Mouse (Mus musculus) neural tube, embryonic 14.5 days (tissue): ENCODE measurements at regions not wholly inside any gene's neighbourhood (a gene's known extent, or its start where the extent isn't known, plus 50 kb on each side); places are given as distances from the start of the nearest gene placed in this dataset.
A peak's percentile ranks its signal among the peaks of the same experiment; 100 is the strongest.

Experiments used
- ATAC-seq: fragments of 200-750 bp; cut with Nextera tagmentation; 2 replicates; pipeline ENCODE4 v1.8.0; 2017; ENCODE audit warnings: low read depth, mild to moderate bottlenecking, moderate TSS enrichment, moderate library complexity
- H3K27ac ChIP-seq: fragments of 300-500 bp; sonication (generic); 2 replicates; pipeline ENCODE4 v1.5.1; 2014; ENCODE audit warnings: low read depth, mild to moderate bottlenecking, control low read depth, low read length, moderate library complexity, mixed read lengths
- H3K27me3 ChIP-seq: fragments of 300-500 bp; sonication (generic); 2 replicates; pipeline ENCODE4 v1.6.1; 2014; ENCODE audit warnings: low read length; ENCODE audit not compliant: control insufficient read depth, insufficient read depth
- H3K36me3 ChIP-seq: fragments of 300-500 bp; sonication (generic); 2 replicates; pipeline ENCODE4 v1.6.1; 2014; ENCODE audit warnings: low read length, mixed read lengths; ENCODE audit not compliant: control insufficient read depth, insufficient read depth
- H3K4me1 ChIP-seq: fragments of 300-500 bp; sonication (generic); 2 replicates; pipeline ENCODE4 v1.6.1; 2014; ENCODE audit warnings: low read length; ENCODE audit not compliant: control insufficient read depth, insufficient read depth
- H3K4me2 ChIP-seq: fragments of 300-500 bp; sonication (generic); 2 replicates; pipeline ENCODE4 v1.6.1; 2014; ENCODE audit warnings: mild to moderate bottlenecking, low read depth, low read length, control low read depth
- H3K4me3 ChIP-seq: fragments of 300-500 bp; sonication (generic); 2 replicates; pipeline ENCODE4 v1.5.1; 2014; ENCODE audit warnings: low read depth, low read length, control low read depth, mixed read lengths
- H3K9ac ChIP-seq: fragments of 300-500 bp; sonication (generic); replicated peaks from 2 replicates; pipeline ENCODE4 v1.6.1; 2014; ENCODE audit warnings: low read depth, mild to moderate bottlenecking, control low read depth, low read length, mixed read lengths
- H3K9me3 ChIP-seq: fragments of 300-500 bp; sonication (generic); 2 replicates; pipeline ENCODE4 v1.6.1; 2016; ENCODE audit warnings: low read length; ENCODE audit not compliant: control insufficient read depth
- WGBS: fragments of 180-500 bp; shearing (Covaris S2); extraction: QIAGEN DNeasy Blood & Tissue Kit; methylation state at CpG from one replicate; pipeline ENCODE4 v1.1.7; 2014; 5-methylcytosine and 5-hydroxymethylcytosine counted together

DNA sequence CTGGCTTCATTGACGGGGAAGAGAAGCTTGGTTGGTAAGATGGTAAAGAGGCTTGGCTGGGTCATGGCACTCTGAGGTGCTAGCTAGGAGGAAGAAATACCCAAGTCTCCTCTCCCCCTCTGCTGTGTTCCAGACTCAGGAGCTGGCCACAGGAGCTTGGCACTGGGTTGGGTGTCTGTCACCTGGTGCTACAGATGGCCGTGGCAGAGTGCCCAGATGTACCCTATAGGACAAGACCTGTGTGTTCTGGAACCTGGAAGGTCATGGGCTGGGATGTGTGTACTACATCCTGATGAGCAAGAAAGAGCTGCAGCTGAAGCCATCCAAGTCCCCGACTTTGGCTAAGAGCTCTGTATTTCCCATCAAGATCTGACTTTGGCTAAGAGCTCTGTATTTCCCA lies 72.4 kb downstream of the Nupl2 start:
- 91% methylated on average over 3 of the region's 3 CpGs for WGBS
- Histone ChIP-seq H3K27ac (no peak overlapping the region), H3K4me1 (no peaks in the 10 kb centered on the region), H3K36me3 (no peaks in the 10 kb centered on the region), H3K9ac (no peak overlapping the region), H3K4me3 (no peak overlapping the region), H3K4me2 (no peak overlapping the region), H3K27me3 (no peaks in the 10 kb centered on the region), H3K9me3 (no peaks in the 10 kb centered on the region)
- no peak for ATAC-seq

DNA sequence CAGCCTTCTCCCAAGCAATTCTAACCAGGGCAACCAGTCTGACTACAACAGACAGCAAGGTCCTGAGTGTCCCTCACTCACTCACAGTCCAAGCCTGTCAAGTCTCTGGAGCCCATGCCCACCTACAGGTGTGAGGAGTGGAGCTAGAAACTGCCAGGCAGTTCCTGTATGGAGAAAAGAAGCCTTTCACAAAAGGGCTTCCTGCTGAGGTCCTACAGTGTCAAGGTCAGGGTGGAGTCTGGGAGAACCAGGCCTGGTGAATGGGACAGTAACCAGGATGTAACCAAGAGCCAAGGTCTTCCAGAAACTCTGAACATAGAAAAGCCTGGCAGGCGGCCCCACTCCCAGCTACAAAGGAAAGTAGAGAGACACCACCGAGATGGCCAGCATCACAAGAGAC lies 74.2 kb downstream of the Nupl2 start:
- Histone ChIP-seq H3K36me3 (no peaks in the 10 kb centered on the region), H3K4me3 (no peak overlapping the region), H3K4me1 (no peaks in the 10 kb centered on the region), H3K27ac (no peak overlapping the region), H3K9me3 (no peaks in the 10 kb centered on the region), H3K9ac (no peak overlapping the region), H3K4me2 (no peak overlapping the region), H3K27me3 (no peaks in the 10 kb centered on the region)
- no peak for ATAC-seq
- WGBS, result 75% methylated on average over 2 of the region's 2 CpGs

DNA sequence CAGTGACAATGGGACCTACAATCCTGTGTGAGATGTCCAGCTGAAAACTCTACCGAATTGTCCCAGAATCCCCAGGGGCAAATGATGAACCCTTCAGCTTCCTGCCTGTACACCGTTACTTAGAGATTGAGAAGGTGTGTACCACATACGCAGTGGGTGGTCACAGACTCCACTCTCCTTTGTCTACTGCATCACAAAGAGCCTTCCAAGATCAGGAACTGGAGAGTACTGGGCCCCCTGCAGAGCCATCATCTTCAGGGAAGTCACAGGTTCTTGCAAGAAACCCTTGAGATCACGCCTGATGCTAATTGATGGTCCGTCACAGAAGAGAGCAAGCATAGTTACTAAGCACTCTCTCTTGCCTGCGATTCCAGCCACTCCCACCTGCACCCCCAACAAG lies 79.4 kb downstream of the Nupl2 start:
- H3K36me3 ChIP-seq, result no peaks in the 10 kb centered on the region
- no peak overlapping the region for H3K4me3 ChIP-seq
- no peak for ATAC-seq
- no peaks in the 10 kb centered on the region for H3K9me3 ChIP-seq
- 84% methylated on average over 6 of the region's 6 CpGs for WGBS
- no peaks in the 10 kb centered on the region for H3K4me1 ChIP-seq
- no peaks in the 10 kb centered on the region for H3K27me3 ChIP-seq
- no peak overlapping the region for H3K4me2 ChIP-seq
- no peak overlapping the region for H3K9ac ChIP-seq
- no peak overlapping the region for H3K27ac ChIP-seq

DNA sequence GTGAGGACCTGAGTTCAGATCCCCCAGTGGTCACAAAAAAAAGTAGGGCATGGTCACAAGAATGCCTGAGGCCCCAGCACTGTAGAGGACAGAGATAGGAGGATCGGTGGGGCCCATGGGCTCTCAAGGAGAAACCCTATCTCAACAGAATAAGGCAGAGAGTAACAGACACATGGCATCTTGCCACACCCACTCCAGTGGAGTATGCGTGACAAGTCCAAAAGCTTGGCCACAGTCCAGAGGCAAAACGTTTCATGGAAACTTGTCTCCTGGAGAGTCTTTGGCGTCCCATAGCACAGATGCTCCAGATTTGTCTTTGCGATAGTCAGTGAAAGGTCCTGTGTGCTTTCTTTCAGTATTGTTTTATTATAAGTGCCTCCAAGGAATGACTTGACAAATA lies 90.7 kb downstream of the Nupl2 start:
- 87% methylated on average over 5 of the region's 5 CpGs for WGBS
- H3K9ac ChIP-seq, result no peak overlapping the region
- H3K9me3 ChIP-seq, result no peaks in the 10 kb centered on the region
- no peak overlapping the region for H3K4me3 ChIP-seq
- ATAC-seq, result no peak
- H3K27ac ChIP-seq, result no peak overlapping the region
- H3K4me1 ChIP-seq, result no peaks in the 10 kb centered on the region
- H3K4me2 ChIP-seq, result no peak overlapping the region
- no peaks in the 10 kb centered on the region for H3K27me3 ChIP-seq
- no peaks in the 10 kb centered on the region for H3K36me3 ChIP-seq

DNA sequence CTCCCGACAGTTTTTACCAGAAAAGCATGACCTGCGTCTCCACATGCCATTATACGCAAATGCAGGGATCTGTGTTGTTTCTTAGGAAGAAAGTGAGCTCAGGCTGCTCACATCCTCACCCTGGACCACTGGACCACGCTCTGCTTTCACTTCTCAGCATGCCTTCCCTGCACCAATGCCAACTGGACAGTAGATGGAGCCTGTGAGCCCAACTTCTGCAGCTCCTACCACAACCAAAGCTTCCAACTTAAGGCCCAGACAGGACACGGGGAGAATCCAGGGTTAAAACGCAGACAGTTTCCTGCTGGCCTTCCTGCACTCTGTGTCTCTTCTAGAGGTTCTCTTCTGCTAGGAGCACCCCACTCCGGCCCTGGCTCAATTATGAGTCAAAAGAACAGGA lies 90.3 kb downstream of the Kcnh2 start:
- no peaks in the 10 kb centered on the region for H3K9me3 ChIP-seq
- no peak overlapping the region for H3K4me2 ChIP-seq
- no peaks in the 10 kb centered on the region for H3K4me1 ChIP-seq
- no peaks in the 10 kb centered on the region for H3K36me3 ChIP-seq
- no peak overlapping the region for H3K27ac ChIP-seq
- WGBS, result 18% methylated on average over 7 of the region's 7 CpGs
- no peak overlapping the region for H3K4me3 ChIP-seq
- H3K9ac ChIP-seq, result no peak overlapping the region
- ATAC-seq, result peak; percentile 76; the same call in 1 of the 2 replicates
- H3K27me3 ChIP-seq, result no peaks in the 10 kb centered on the region

DNA sequence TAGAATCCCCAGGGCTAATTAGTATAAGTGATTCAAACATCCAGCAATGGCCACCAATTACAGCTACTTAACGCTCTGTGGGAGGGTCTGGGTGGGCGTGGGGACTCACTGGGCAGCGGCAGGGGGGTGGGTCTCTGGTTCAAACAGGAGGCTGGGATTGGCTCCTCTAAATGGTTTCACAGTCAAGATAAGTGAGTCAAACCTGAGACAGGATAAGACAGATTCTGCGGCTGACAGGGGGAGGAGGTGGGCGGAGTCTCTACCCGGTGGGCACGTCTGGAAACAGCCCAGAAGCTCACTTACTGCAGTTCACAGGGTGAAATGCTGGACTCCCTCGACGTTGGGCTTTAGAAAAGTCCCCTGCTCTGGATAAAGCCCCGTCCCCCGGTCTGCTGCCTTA lies 89.3 kb downstream of the Kcnh2 start:
- Histone ChIP-seq H3K4me1 (no peaks in the 10 kb centered on the region; the same call in 1 of the 2 replicates), H3K9me3 (no peaks in the 10 kb centered on the region), H3K27me3 (no peaks in the 10 kb centered on the region), H3K4me3 (no peak overlapping the region), H3K27ac (no peak overlapping the region), H3K36me3 (no peaks in the 10 kb centered on the region), H3K4me2 (no peak overlapping the region), H3K9ac (no peak overlapping the region)
- WGBS, result 9% methylated on average over 11 of the region's 11 CpGs
- no peak for ATAC-seq

DNA sequence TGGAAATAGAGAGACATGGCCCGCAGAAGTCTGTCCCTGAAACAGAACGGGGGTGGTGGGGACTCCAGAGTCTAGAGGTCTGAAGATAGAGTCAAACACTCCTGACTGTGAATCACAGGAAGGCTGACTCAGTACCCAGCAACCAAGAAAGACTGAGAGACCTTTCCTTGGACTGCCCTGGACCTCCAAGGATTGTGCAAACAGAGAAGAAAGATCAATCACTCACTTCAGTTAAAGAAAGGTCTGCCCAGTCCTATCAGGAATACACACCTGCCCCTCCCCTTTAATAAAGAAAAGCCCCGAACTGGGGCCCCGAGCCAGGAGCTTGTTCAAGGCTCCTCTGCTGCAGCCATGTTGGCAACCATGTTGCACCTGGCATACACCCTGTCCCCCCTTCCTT lies 87.3 kb downstream of the Kcnh2 start:
- no peak for ATAC-seq
- H3K4me1 ChIP-seq, result no peaks in the 10 kb centered on the region; the same call in 1 of the 2 replicates
- H3K4me2 ChIP-seq, result no peak overlapping the region
- no peak overlapping the region for H3K27ac ChIP-seq
- H3K9ac ChIP-seq, result no peak overlapping the region
- no peaks in the 10 kb centered on the region for H3K36me3 ChIP-seq
- no peaks in the 10 kb centered on the region for H3K9me3 ChIP-seq
- WGBS, result 87% methylated on average over 4 of the region's 4 CpGs
- no peaks in the 10 kb centered on the region for H3K27me3 ChIP-seq
- H3K4me3 ChIP-seq, result no peak overlapping the region

DNA sequence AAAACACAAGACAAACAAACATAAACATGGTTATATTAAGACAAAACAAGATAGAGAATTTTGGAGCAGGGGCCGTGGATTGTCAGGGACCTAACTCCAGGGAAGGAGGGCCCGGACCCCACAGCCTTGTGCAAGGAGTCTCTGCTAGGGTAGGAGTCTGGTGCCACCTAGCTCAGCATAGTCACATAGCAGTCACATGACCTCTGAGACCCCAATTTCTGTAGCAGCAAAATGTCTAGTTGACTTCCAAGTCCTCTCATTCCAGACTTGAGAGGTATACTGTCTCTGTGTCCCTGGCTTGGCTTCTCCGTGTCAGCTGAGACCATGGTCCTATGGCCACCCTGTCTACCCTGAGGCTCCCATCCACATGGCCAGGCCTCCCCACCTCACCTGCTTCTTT lies 86.0 kb downstream of the Kcnh2 start:
- Histone ChIP-seq H3K9ac (no peak overlapping the region), H3K4me1 (no peaks in the 10 kb centered on the region; the same call in 1 of the 2 replicates), H3K27me3 (no peaks in the 10 kb centered on the region), H3K27ac (no peak overlapping the region), H3K4me2 (no peak overlapping the region), H3K36me3 (no peaks in the 10 kb centered on the region), H3K4me3 (no peak overlapping the region), H3K9me3 (no peaks in the 10 kb centered on the region)
- 88% methylated on average over 3 of the region's 3 CpGs for WGBS
- ATAC-seq, result no peak

DNA sequence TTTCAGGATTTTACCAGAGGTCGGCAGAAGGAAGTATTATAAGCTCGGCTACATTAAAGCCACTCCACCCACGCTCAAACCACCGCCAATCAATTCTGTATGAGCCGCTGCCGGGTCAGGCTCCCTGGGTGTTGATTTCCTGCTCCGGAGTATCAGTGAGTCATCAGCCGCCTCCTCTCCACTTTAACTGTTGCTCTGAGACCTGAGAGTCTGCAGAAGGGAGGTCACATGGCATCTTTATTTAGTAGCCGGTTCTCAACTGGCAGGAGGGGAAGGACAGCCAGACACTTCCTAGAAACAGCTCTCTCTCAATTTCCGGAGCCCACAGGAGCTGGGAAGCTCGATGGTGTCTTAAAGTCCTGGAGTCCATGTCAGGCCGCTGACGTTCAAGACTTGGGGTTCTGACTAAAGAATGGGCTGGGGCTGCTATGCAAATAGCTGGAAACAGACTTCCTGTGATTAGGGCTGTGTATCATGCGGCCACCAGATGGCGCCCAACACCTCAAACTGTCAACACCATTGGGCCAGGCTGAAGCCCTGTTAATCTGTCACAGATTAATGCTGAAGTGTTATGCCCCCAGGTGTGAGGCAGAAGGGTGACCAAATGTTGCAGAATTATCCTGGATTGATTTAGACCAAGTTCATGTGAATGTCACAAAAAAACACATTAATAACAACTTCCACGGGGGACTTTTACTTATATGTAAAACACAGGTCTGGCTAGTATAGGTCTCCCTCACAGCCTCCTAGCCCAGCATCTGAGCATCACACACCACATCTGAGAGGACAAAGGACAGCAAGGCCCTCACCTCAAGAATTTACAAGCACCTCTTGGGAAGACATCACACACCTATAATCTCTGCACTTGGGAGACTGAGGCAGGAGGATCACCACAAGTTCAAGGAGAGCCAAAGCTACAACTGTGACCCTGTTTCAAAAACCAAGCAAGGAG lies 84.8 kb downstream of the Kcnh2 start:
- no peak overlapping the region for H3K9ac ChIP-seq
- no peak overlapping the region for H3K27ac ChIP-seq
- H3K4me2 ChIP-seq, result peak overlapping the region; percentile 28; the same call in 1 of the 2 replicates
- no peaks in the 10 kb centered on the region for H3K9me3 ChIP-seq
- peak; percentile 92 for ATAC-seq
- no peak overlapping the region for H3K4me3 ChIP-seq
- WGBS, result 16% methylated on average over 16 of the region's 16 CpGs
- H3K36me3 ChIP-seq, result no peaks in the 10 kb centered on the region
- no peaks in the 10 kb centered on the region; the same call in 1 of the 2 replicates for H3K4me1 ChIP-seq
- no peaks in the 10 kb centered on the region for H3K27me3 ChIP-seq
